14 mouse cellular contexts compared by ENCODE assay signal in the genomic region with DNA sequence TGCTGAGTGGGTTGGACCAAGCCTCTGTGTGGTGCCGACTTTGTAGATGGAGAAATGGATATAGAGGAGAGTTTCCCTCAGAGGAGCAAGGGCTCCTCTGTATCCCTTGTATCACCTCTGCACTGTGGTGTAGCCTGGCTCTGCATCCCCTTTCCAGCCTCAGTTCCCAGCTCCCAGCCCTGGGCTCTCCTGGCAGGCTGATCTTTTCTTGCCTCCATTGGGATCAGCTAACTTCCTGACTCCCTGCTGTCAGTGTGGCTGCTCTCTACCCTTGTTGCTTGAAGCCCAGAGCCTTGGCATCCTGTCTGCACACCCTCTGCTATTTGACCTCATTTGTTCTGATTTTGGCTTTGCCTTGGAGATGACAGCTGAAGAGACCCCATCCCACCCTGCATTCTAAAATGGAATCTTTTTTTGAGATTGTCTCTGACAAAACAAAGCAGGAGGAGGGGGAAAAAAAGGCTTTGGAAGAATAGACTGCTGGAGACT. TPM values are rescaled to one million over a fixed set of nuclear protein-coding genes. Genes with fewer than 3 reads are reported as not detected.
A peak's percentile ranks its signal among the peaks of the same experiment; 100 is the strongest.
DNase-seq lines count a peak whose midpoint lies in the region; ATAC-seq and TF ChIP-seq lines count a peak whose summit lies in the region.
"Had no signal": no experiment of that assay in that cellular context is flagged by ENCODE, and none has a peak within 500 bp of the region (broad histone marks: within the 10 kb centered on the region; RNA-seq: fewer than 3 reads in every experiment).

A gene (plus strand): TSS at position 439 of the 489 bp plus-strand sequence.

- no peaks in the 10 kb centered on the region for H3K36me3 ChIP-seq in midbrain, postnatal 0 days (ENCODE audit: insufficient read depth, low read length)
- no peaks in the 10 kb centered on the region for H3K36me3 ChIP-seq in liver, embryonic 12.5 days
- H3K36me3 ChIP-seq: embryonic facial prominence, embryonic 12.5 days; liver, embryonic 15.5 days; stomach, embryonic 15.5 days had no signal

- no peaks in the 10 kb centered on the region for H3K27me3 ChIP-seq in midbrain, postnatal 0 days (ENCODE audit: insufficient read depth, low read length)
- H3K27me3 ChIP-seq in liver, embryonic 12.5 days (replicated peaks), result peaks cover 23% of the 10 kb centered on the region

- no peak for TF ChIP-seq CTCF in midbrain, postnatal 0 days (IDR thresholded peaks at IDR 0.05)

- no peaks in the 10 kb centered on the region for H3K9me3 ChIP-seq in midbrain, postnatal 0 days (ENCODE audit: low read length)
- no peaks in the 10 kb centered on the region for H3K9me3 ChIP-seq in liver, embryonic 12.5 days (replicated peaks)
- H3K9me3 ChIP-seq: embryonic facial prominence, embryonic 12.5 days; liver, embryonic 15.5 days; stomach, embryonic 15.5 days had no signal

- 0 out of 2 replicates have a peak, but pooled peaks cover 4% of the 10 kb centered on the region for H3K4me1 ChIP-seq in midbrain, postnatal 0 days (ENCODE audit: insufficient read depth, low read length)
- H3K4me1 ChIP-seq in liver, embryonic 12.5 days, result no peaks in the 10 kb centered on the region
- H3K4me1 ChIP-seq: embryonic facial prominence, embryonic 12.5 days; liver, embryonic 15.5 days had no signal

- H3K27ac ChIP-seq in midbrain, postnatal 0 days (ENCODE audit: low read depth, low read length), result no peak within 1 kb of the TSS
- no peak within 1 kb of the TSS for H3K27ac ChIP-seq in liver, embryonic 12.5 days
- H3K27ac ChIP-seq: embryonic facial prominence, embryonic 12.5 days; kidney, postnatal 0 days; liver, embryonic 15.5 days; stomach, embryonic 15.5 days had no signal

- ATAC-seq in midbrain, postnatal 0 days (ENCODE audit: low FRiP score), result no peak
- ATAC-seq in liver, embryonic 12.5 days, result no peak

- WGBS in midbrain, postnatal 0 days, result 79% methylated on average over 1 of the region's 1 CpGs
- WGBS in liver, embryonic 12.5 days (ENCODE audit: insufficient replicate concordance), result 33% methylated on average over 1 of the region's 1 CpGs

- H3K4me2 ChIP-seq in midbrain, postnatal 0 days (ENCODE audit: low read depth, low read length, poor library complexity, severe bottlenecking), result no peak within 1 kb of the TSS
- H3K4me2 ChIP-seq in liver, embryonic 12.5 days, result no peak within 1 kb of the TSS
- H3K4me2 ChIP-seq: embryonic facial prominence, embryonic 12.5 days; liver, embryonic 15.5 days; stomach, embryonic 15.5 days had no signal

- H3K4me3 ChIP-seq in midbrain, postnatal 0 days (ENCODE audit: low read depth, low read length), result no peak within 1 kb of the TSS
- H3K4me3 ChIP-seq in liver, embryonic 12.5 days, result no peak within 1 kb of the TSS
- H3K4me3 ChIP-seq: embryonic facial prominence, embryonic 12.5 days; liver, embryonic 15.5 days; stomach, embryonic 15.5 days had no signal

- DNase-seq in layer of hippocampus, adult 8-10 months (ENCODE audit: low spot score in 2 of 2), result no peak
- DNase-seq in layer of hippocampus, adult 11-12 months (ENCODE audit: low spot score), result no peak
- DNase-seq in cerebellum, postnatal 25 days, result peak; percentile 84 to 85
- DNase-seq in layer of hippocampus, postnatal 10 days (ENCODE audit: low spot score in 2 of 2), result no peak
- no peak for DNase-seq in midbrain, postnatal 0 days (ENCODE audit: low spot score)
- DNase-seq in adrenal gland, adult (ENCODE audit: inconsistent age in 2 of 2, low spot score in 1 of 2), result no peak
- no peak for DNase-seq in thymus, postnatal 14 days
- DNase-seq: gastrocnemius, postnatal 10 days; heart, postnatal 36 days had no signal

- no peak within 1 kb of the TSS for H3K9ac ChIP-seq in midbrain, postnatal 0 days (replicated peaks; ENCODE audit: low read length, poor library complexity, severe bottlenecking)
- H3K9ac ChIP-seq in liver, embryonic 12.5 days, result no peak within 1 kb of the TSS
- H3K9ac ChIP-seq: embryonic facial prominence, embryonic 12.5 days; liver, embryonic 15.5 days; stomach, embryonic 15.5 days had no signal

RNA-seq across cellular contexts. Expression of the gene that starts here (rescaled TPM):
- total RNA-seq in layer of hippocampus, adult 8-10 months (2022), result 10 to 100 TPM; 44.1 to 53.1 (median 45.9) TPM
- total RNA-seq in layer of hippocampus, postnatal 10 days (2021), result 10 to 100 TPM; 46.1 to 49.9 TPM
- total RNA-seq in midbrain, postnatal 0 days (2014; rRNA removed), result 28.3 TPM in 2 replicates
- polyA plus RNA-seq in midbrain, postnatal 0 days (2015; fragmentation: Nextera tagmentation; extraction: Ambion mirVana), result 13.7 and 18.3 TPM in 2 replicates
- polyA plus RNA-seq in liver, embryonic 12.5 days (2016; fragmentation: Nextera tagmentation; extraction: Ambion mirVana), result 0.49 and 0.50 TPM in 2 replicates
- total RNA-seq: heart, postnatal 36 days had no signal

Comparison
In these comparisons a context has a peak if more than half of its experiments do, and no peak if none do; other contexts are left out.
1. DNase-seq: peak in cerebellum, postnatal 25 days (2 of 2); none in layer of hippocampus, adult 8-10 months (0 of 2), layer of hippocampus, adult 11-12 months (single experiment), layer of hippocampus, postnatal 10 days (0 of 2), midbrain, postnatal 0 days (single experiment), adrenal gland, adult (0 of 2) and thymus, postnatal 14 days (single experiment).